In the genomic region with DNA sequence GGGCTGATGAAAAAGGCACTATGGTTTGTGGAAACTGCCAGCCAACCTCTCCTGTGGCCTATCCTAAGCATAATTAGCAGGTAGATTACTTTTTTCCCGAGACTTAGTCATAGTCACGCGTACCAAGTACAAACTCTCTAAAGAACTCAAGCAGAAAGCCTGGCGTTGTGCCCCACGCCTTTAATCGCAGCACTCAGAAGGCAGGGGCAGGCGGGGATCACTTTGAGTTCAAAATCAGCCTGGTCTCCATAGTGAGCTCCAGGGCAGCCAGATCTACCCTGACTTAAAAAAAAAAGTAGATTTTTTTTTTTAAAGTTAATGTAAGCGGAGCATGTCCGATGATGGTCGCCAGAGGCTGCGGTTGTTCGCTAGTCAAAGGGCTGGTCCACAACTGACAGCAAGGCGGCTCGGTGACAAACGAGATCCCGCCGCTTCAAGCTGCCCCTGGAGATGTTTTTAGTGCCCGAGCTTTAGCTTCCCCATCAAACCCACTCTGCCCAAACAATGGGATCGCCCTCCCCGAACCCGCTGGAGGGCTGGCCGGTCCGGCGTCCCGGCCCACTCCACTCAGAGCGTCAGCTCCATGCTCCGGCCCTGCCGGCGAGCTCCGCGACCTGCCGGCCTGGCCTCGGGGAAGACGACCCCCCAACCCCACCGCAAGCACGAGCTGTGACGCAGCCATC, we compare ENCODE assay signal across 7 mouse cellular contexts. TPM values are rescaled to one million over a fixed set of nuclear protein-coding genes. Genes with fewer than 3 reads are reported as not detected.
DNase-seq lines count a peak whose midpoint lies in the region; ATAC-seq and TF ChIP-seq lines count a peak whose summit lies in the region.

No protein-coding gene starts in this region.

- peak; percentile 37 for ATAC-seq in Patski
- ATAC-seq in forebrain, embryonic 14.5 days, result no peak
- no peak for ATAC-seq in hindbrain, embryonic 12.5 days (ENCODE audit: low FRiP score)

- no peak for TF ChIP-seq CTCF in Patski (IDR thresholded peaks at IDR 0.05)

- peak overlapping the region; percentile 96 for H3K4me3 ChIP-seq in forebrain, embryonic 14.5 days (ENCODE audit: low read depth, low read length)
- H3K4me3 ChIP-seq in hindbrain, embryonic 12.5 days, result peak overlapping the region; percentile 90

- under 1% methylated on average over 37 of the region's 37 CpGs for WGBS in forebrain, embryonic 14.5 days
- under 1% methylated on average over 37 of the region's 37 CpGs for WGBS in hindbrain, embryonic 12.5 days

- H3K4me1 ChIP-seq in forebrain, embryonic 14.5 days (ENCODE audit: control insufficient read depth, insufficient read depth, low read length), result peaks cover 17% of the 10 kb centered on the region
- H3K4me1 ChIP-seq in hindbrain, embryonic 12.5 days, result peaks cover 10% of the 10 kb centered on the region

- H3K36me3 ChIP-seq in forebrain, embryonic 14.5 days (ENCODE audit: control insufficient read depth, insufficient read depth, low read length), result peaks cover 8% of the 10 kb centered on the region
- H3K36me3 ChIP-seq in hindbrain, embryonic 12.5 days, result no peaks in the 10 kb centered on the region

- H3K9me3 ChIP-seq in forebrain, embryonic 14.5 days (replicated peaks; ENCODE audit: control insufficient read depth, low read length), result no peaks in the 10 kb centered on the region
- no peaks in the 10 kb centered on the region for H3K9me3 ChIP-seq in hindbrain, embryonic 12.5 days (replicated peaks)

- DNase-seq in Patski (ENCODE audit: low read depth, low spot score), result peak; percentile 47
- peak; percentile 17 for DNase-seq in c-Kit-positive CD71-positive TER-119-positive erythroid progenitor cells, embryonic 14.5 days (ENCODE audit: low spot score)
- peak; percentile 51 for DNase-seq in forebrain, embryonic 14.5 days (ENCODE audit: low spot score)
- DNase-seq in layer of hippocampus, postnatal 36 days, result peak; percentile 8
- DNase-seq in lung, postnatal 36 days, result peak; percentile 78
- peak; percentile 33 for DNase-seq in right cerebral cortex, postnatal 4 days

- peak overlapping the region; percentile 85 for H3K27ac ChIP-seq in forebrain, embryonic 14.5 days (ENCODE audit: low read depth, low read length)
- peak overlapping the region; percentile 89 for H3K27ac ChIP-seq in hindbrain, embryonic 12.5 days

- peaks cover 11% of the 10 kb centered on the region for H3K27me3 ChIP-seq in Patski
- H3K27me3 ChIP-seq in forebrain, embryonic 14.5 days (replicated peaks; ENCODE audit: control insufficient read depth, insufficient read depth, low read length), result no peaks in the 10 kb centered on the region
- no peaks in the 10 kb centered on the region for H3K27me3 ChIP-seq in hindbrain, embryonic 12.5 days

- H3K4me2 ChIP-seq in forebrain, embryonic 14.5 days (ENCODE audit: low read length), result peak overlapping the region; percentile 87
- H3K4me2 ChIP-seq in hindbrain, embryonic 12.5 days (replicated peaks), result peak overlapping the region; percentile 62

- CTCF ChIA-PET in Patski (lab: Charles Lee), result interaction anchor here (1.3 kb wide), 1 partner anchor 45 kb away, joined by 4 read pairs; no protein-coding TSS in a partner anchor

- H3K9ac ChIP-seq in forebrain, embryonic 14.5 days (ENCODE audit: low read length), result peak overlapping the region; percentile 93
- peak overlapping the region; percentile 85 for H3K9ac ChIP-seq in hindbrain, embryonic 12.5 days

- POLR2A ChIA-PET in Patski (lab: Charles Lee), result interaction anchor here (1.4 kb wide), 1 partner anchor 59 kb away, joined by 5 read pairs; no protein-coding TSS in a partner anchor

- in situ Hi-C loops in Patski (cut with MboI; ENCODE audit: low pct_unique_long_range_greater_than_20kb), result loop anchor here (5.0 kb wide), 1 partner anchor 63 kb away; no protein-coding TSS in a partner anchor

RNA-seq across cellular contexts. Expression of gene Dnajb9, which starts 0.8 kb away (rescaled TPM):
- polyA plus RNA-seq in Patski (2021), result 26.7 TPM
- polyA plus RNA-seq in forebrain, embryonic 14.5 days (2014; fragmentation: Nextera tagmentation; extraction: Ambion mirVana), result 36.3 and 39.2 TPM in 2 replicates
- 31.8 and 36.1 TPM in 2 replicates for polyA plus RNA-seq in hindbrain, embryonic 12.5 days (2016; fragmentation: Nextera tagmentation; extraction: Ambion mirVana)
- total RNA-seq in layer of hippocampus, postnatal 36 days (2021), result 10 to 100 TPM; 36.9 to 39.1 TPM

RNA-seq across cellular contexts. Expression of gene Pnpla8, which starts 11.9 kb away (rescaled TPM):
- polyA plus RNA-seq in Patski (2021), result 75.8 TPM
- polyA plus RNA-seq in forebrain, embryonic 14.5 days (2014; fragmentation: Nextera tagmentation; extraction: Ambion mirVana), result 133 and 158 TPM in 2 replicates
- 97.0 and 99.1 TPM in 2 replicates for polyA plus RNA-seq in hindbrain, embryonic 12.5 days (2016; fragmentation: Nextera tagmentation; extraction: Ambion mirVana)
- 100 to 1,000 TPM; 117 to 127 TPM for total RNA-seq in layer of hippocampus, postnatal 36 days (2021)

Comparison
In these comparisons a context has a peak if more than half of its experiments do, and no peak if none do; other contexts are left out.
1. DNase-seq: peak in every context shown above with its lines; median percentile 78 in lung, postnatal 36 days; 51 in forebrain, embryonic 14.5 days; 47 in Patski; 33 in right cerebral cortex, postnatal 4 days; 17 in c-Kit-positive CD71-positive TER-119-positive erythroid progenitor cells, embryonic 14.5 days; 8 in layer of hippocampus, postnatal 36 days.